Mouse (Mus musculus): Measurements from ENCODE around the gene E030018B13Rik.

E030018B13Rik gene

DNA sequence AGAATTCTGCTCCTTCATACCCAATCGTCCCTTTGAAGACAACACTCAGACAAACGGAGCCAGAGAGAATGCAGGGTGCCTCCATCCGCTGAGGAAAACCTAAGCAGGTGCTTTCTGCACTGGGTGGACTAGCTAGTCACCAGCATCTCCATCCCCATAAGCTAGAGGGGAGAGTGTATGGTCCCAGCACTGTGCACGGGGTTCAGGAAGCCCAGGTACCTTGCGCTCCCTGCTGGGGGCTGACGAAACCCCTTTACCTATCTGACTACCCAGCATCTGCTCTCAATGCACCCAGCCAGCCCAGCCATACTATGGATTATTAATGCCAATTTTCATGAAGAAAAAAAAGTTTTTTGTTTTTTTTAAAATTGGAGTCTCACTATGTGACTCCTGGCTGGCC lies 47.5 kb downstream of the E030018B13Rik start:
- no peak for DNase-seq (ENCODE audit: low read depth in 1 of 2, low spot score in 2 of 2)

DNA sequence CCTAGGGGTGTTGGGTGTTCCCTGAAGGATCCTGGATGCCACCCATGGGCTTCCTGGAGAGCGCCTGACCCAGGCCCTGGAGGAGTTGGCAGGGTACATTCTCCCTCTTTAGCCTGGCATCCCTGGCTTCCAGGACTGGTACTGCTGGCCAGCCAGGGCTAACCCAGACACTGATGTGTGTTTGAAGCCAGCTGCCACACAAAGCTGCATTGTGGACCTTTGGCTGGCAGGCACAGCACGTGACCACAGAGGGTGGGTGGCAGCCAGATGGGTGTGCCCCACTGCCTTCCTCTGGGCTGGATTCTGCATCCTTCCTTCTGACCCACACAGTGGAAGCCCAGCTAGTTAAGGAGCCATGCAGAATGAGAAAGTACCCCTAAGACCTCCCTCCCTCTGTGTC lies 48.5 kb downstream of the E030018B13Rik start:
- no peak for DNase-seq (ENCODE audit: low read depth in 1 of 2, low spot score in 2 of 2)

DNA sequence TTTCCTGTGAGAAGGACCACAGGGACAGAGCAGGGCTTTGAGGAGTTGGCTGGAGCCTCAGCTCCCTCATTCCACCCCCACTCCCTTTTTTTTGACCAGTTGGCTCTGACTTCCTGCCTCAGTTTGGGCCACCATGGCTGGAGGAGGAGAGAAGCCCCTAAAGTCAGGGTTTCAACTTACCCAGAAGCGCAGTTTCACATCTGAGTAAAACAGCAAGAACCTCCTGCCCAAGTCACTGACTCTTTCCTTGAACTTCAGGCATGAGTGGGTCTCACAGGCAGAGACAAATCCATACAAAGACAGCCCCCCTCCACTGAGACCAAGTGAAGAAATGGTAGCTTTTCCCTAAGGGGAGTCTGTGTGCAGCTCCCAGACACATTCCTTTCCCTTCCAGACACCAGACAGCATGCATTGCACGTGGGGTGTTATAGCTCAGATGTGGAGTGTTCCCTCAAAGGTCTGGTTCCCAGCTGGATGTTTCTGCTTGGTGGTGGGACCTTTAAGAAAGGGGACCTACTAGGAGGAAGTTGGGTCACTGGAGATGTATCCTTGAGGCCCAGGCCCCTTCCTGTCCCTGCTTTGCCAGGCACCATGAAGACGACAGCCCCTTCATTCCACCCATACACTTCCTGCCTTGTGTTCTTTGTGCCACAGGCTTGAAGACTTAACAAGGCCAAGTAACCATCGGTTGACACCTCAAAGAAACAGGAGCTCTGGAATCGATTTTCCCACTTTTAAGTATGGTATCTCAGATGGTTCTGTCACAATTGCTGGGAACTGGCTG lies 49.2 kb downstream of the E030018B13Rik start:
- DNase-seq (ENCODE audit: low read depth in 1 of 2, low spot score in 2 of 2) = no peak

DNA sequence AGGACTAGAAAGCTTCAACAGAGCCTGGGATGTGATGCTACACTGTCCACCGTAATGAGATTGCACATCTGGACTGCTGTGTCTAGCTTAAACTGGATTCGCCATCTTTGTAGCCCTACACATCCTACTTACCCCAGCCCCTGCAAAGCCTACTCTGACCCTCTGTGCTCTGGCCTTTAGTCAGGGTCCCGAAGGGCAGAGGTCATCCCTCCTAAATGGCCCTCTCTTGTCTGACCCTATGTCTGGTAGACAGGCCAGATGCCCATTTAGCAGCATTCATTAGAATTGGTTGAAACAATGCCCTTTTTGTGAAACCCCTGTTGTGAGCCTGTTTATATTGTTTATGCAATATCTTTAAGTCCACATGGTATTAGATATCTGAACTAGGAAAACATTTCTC lies 53.3 kb downstream of the E030018B13Rik start:
- DNase-seq (ENCODE audit: low read depth in 1 of 2, low spot score in 2 of 2) = no peak
